Mouse (Mus musculus) forebrain, embryonic 13.5 days (tissue): ENCODE results near the gene Fam160a1. TPM values are rescaled to one million over a fixed set of nuclear protein-coding genes. Genes with fewer than 3 reads are reported as not detected.

ENCODE experiments used
- ATAC-seq: fragments of 200-750 bp; cut with Nextera tagmentation; 2 replicates; pipeline ENCODE4 v1.8.0; 2017
- H3K27ac ChIP-seq: fragments of 300-500 bp; sonication (generic); 2 replicates; pipeline ENCODE4 v1.5.1; 2015; ENCODE audit warnings: inconsistent platforms, mild to moderate bottlenecking, moderate library complexity
- H3K27me3 ChIP-seq: fragments of 300-500 bp; sonication (generic); 2 replicates; pipeline ENCODE4 v1.6.1; 2015; ENCODE audit warnings: mild to moderate bottlenecking, inconsistent platforms
- H3K36me3 ChIP-seq: fragments of 300-500 bp; sonication (generic); 2 replicates; pipeline ENCODE4 v1.6.1; 2015; ENCODE audit warnings: mild to moderate bottlenecking, inconsistent platforms; ENCODE audit not compliant: poor library complexity, severe bottlenecking
- H3K4me1 ChIP-seq: fragments of 300-500 bp; sonication (generic); 2 replicates; pipeline ENCODE4 v1.6.1; 2015; ENCODE audit warnings: inconsistent platforms
- H3K4me2 ChIP-seq: fragments of 300-500 bp; sonication (generic); 2 replicates; pipeline ENCODE4 v1.6.1; 2015; ENCODE audit warnings: inconsistent platforms, mild to moderate bottlenecking, moderate library complexity
- H3K4me3 ChIP-seq: fragments of 300-500 bp; sonication (generic); 2 replicates; pipeline ENCODE4 v1.5.1; 2015; ENCODE audit warnings: mild to moderate bottlenecking, inconsistent platforms
- H3K9ac ChIP-seq: fragments of 300-500 bp; sonication (generic); 2 replicates; pipeline ENCODE4 v1.6.1; 2015; ENCODE audit warnings: mild to moderate bottlenecking, inconsistent platforms
- H3K9me3 ChIP-seq: fragments of 300-500 bp; sonication (generic); replicated peaks from 2 replicates; pipeline ENCODE4 v1.6.1; 2016; ENCODE audit warnings: inconsistent platforms
- WGBS: fragments of 180-500 bp; shearing (Covaris S2); methylation state at CpG from one replicate; pipeline ENCODE4 v1.1.7; 2015; 5-methylcytosine and 5-hydroxymethylcytosine counted together
- polyA plus RNA-seq: library from polyadenylated mRNA; unstranded; fragments of >200 nt; fragmentation: Nextera tagmentation; extraction: Ambion mirVana; gene quantifications from 2 replicates; pipeline ENCODE4 v1.2.1, GENCODE M21; 2015

Fam160a1 gene
- polyA plus RNA-seq, 1 experiment from 2014 or later: 0.13 TPM

GRCm38 (mm10) chr3:85846316-85846715, 29.2 kb upstream of the Fam160a1 start:
- H3K4me2 ChIP-seq: no peak overlapping the region
- no peak overlapping the region for H3K4me3 ChIP-seq
- H3K27me3 ChIP-seq: no peaks in the 10 kb centered on the region
- H3K27ac ChIP-seq: no peak overlapping the region
- ATAC-seq: no peak; the same call in 1 of the 2 replicates
- no peak overlapping the region for H3K9ac ChIP-seq
- H3K36me3 ChIP-seq: no peaks in the 10 kb centered on the region
- WGBS: 82% methylated on average over 1 of the region's 1 CpGs
- no peaks in the 10 kb centered on the region for H3K9me3 ChIP-seq
- H3K4me1 ChIP-seq: 0 out of 2 replicates have a peak, but pooled peaks cover 13% of the 10 kb centered on the region

- ATAC-seq: no peak
Measured at GRCm38 (mm10) chr3:85845341-85845740, 28.2 kb upstream of the Fam160a1 start.

GRCm38 (mm10) chr3:85842881-85843218, 25.8 kb upstream of the Fam160a1 start:
- Histone ChIP-seq H3K4me1 (0 out of 2 replicates have a peak, but pooled peaks cover 13% of the 10 kb centered on the region), H3K27ac (no peak overlapping the region), H3K36me3 (no peaks in the 10 kb centered on the region), H3K9me3 (no peaks in the 10 kb centered on the region), H3K27me3 (no peaks in the 10 kb centered on the region), H3K4me3 (no peak overlapping the region), H3K4me2 (no peak overlapping the region), H3K9ac (no peak overlapping the region)
- ATAC-seq: no peak

More at GRCm38 (mm10) chr3:85845341-85845740, 28.2 kb upstream of the Fam160a1 start:
- Histone ChIP-seq H3K4me2 (no peak overlapping the region), H3K9ac (no peak overlapping the region), H3K9me3 (no peaks in the 10 kb centered on the region), H3K4me1 (0 out of 2 replicates have a peak, but pooled peaks cover 13% of the 10 kb centered on the region), H3K4me3 (no peak overlapping the region), H3K27me3 (no peaks in the 10 kb centered on the region), H3K27ac (no peak overlapping the region), H3K36me3 (no peaks in the 10 kb centered on the region)
- 84% methylated on average over 6 of the region's 6 CpGs for WGBS

- Histone ChIP-seq H3K4me2 (no peak overlapping the region), H3K27ac (no peak overlapping the region), H3K36me3 (no peaks in the 10 kb centered on the region), H3K9ac (no peak overlapping the region), H3K4me1 (0 out of 2 replicates have a peak, but pooled peaks cover 13% of the 10 kb centered on the region), H3K4me3 (no peak overlapping the region), H3K27me3 (no peaks in the 10 kb centered on the region), H3K9me3 (no peaks in the 10 kb centered on the region)
- 48% methylated on average over 9 of the region's 9 CpGs for WGBS
- no peak for ATAC-seq
Measured at GRCm38 (mm10) chr3:85842177-85842880, 25.2 kb upstream of the Fam160a1 start.

GRCm38 (mm10) chr3:85841454-85842176, 24.5 kb upstream of the Fam160a1 start:
- H3K4me3 ChIP-seq: no peak overlapping the region
- H3K27ac ChIP-seq: no peak overlapping the region
- H3K27me3 ChIP-seq: no peaks in the 10 kb centered on the region
- H3K4me1 ChIP-seq: 0 out of 2 replicates have a peak, but pooled peaks cover 13% of the 10 kb centered on the region
- no peaks in the 10 kb centered on the region for H3K36me3 ChIP-seq
- WGBS: 19% methylated on average over 2 of the region's 2 CpGs
- no peak overlapping the region for H3K4me2 ChIP-seq
- ATAC-seq: no peak
- no peaks in the 10 kb centered on the region for H3K9me3 ChIP-seq
- H3K9ac ChIP-seq: no peak overlapping the region

- ATAC-seq: no peak
- 76% methylated on average over 1 of the region's 1 CpGs for WGBS
- Histone ChIP-seq H3K9ac (no peak overlapping the region), H3K27ac (no peak overlapping the region), H3K9me3 (no peaks in the 10 kb centered on the region), H3K4me3 (no peak overlapping the region), H3K27me3 (no peaks in the 10 kb centered on the region), H3K4me1 (no peaks in the 10 kb centered on the region), H3K4me2 (no peak overlapping the region), H3K36me3 (no peaks in the 10 kb centered on the region)
Measured at GRCm38 (mm10) chr3:85833627-85834026, 16.5 kb upstream of the Fam160a1 start.

- WGBS: 53% methylated on average over 10 of the region's 10 CpGs
- Histone ChIP-seq H3K27me3 (no peaks in the 10 kb centered on the region), H3K4me2 (no peak overlapping the region), H3K4me3 (no peak overlapping the region), H3K36me3 (no peaks in the 10 kb centered on the region), H3K4me1 (peaks cover 5% of the 10 kb centered on the region; the same call in 1 of the 2 replicates), H3K9ac (no peak overlapping the region), H3K27ac (no peak overlapping the region), H3K9me3 (no peaks in the 10 kb centered on the region)
- ATAC-seq: no peak
Measured at GRCm38 (mm10) chr3:85832490-85833155, 15.5 kb upstream of the Fam160a1 start.

- H3K27ac ChIP-seq: no peak overlapping the region
- ATAC-seq: no peak
- 90% methylated on average over 1 of the region's 1 CpGs for WGBS
- H3K4me1 ChIP-seq: peaks cover 5% of the 10 kb centered on the region; the same call in 1 of the 2 replicates
- no peaks in the 10 kb centered on the region for H3K9me3 ChIP-seq
- no peak overlapping the region for H3K9ac ChIP-seq
- no peak overlapping the region for H3K4me2 ChIP-seq
- no peaks in the 10 kb centered on the region for H3K27me3 ChIP-seq
- no peak overlapping the region for H3K4me3 ChIP-seq
- H3K36me3 ChIP-seq: no peaks in the 10 kb centered on the region
Measured at GRCm38 (mm10) chr3:85831785-85832184, 14.7 kb upstream of the Fam160a1 start.

- no peaks in the 10 kb centered on the region for H3K36me3 ChIP-seq
- WGBS: 62% methylated on average over 4 of the region's 4 CpGs
- no peak overlapping the region for H3K27ac ChIP-seq
- peaks cover 5% of the 10 kb centered on the region; the same call in 1 of the 2 replicates for H3K4me1 ChIP-seq
- no peak overlapping the region for H3K4me3 ChIP-seq
- H3K27me3 ChIP-seq: no peaks in the 10 kb centered on the region
- no peak overlapping the region for H3K9ac ChIP-seq
- no peaks in the 10 kb centered on the region for H3K9me3 ChIP-seq
- no peak; the same call in 1 of the 2 replicates for ATAC-seq
- no peak overlapping the region for H3K4me2 ChIP-seq
Measured at GRCm38 (mm10) chr3:85829047-85829446, 12.0 kb upstream of the Fam160a1 start.

GRCm38 (mm10) chr3:85827815-85828214, 10.7 kb upstream of the Fam160a1 start:
- Histone ChIP-seq H3K27ac (no peak overlapping the region), H3K9me3 (no peaks in the 10 kb centered on the region), H3K4me2 (no peak overlapping the region), H3K4me3 (no peak overlapping the region), H3K36me3 (no peaks in the 10 kb centered on the region), H3K9ac (no peak overlapping the region), H3K4me1 (peaks cover 5% of the 10 kb centered on the region; the same call in 1 of the 2 replicates), H3K27me3 (no peaks in the 10 kb centered on the region)
- WGBS: 42% methylated on average over 6 of the region's 6 CpGs
- no peak for ATAC-seq

GRCm38 (mm10) chr3:85827283-85827682, 10.2 kb upstream of the Fam160a1 start:
- ATAC-seq: no peak
- Histone ChIP-seq H3K9ac (no peak overlapping the region), H3K36me3 (no peaks in the 10 kb centered on the region), H3K27me3 (no peaks in the 10 kb centered on the region), H3K27ac (no peak overlapping the region), H3K9me3 (no peaks in the 10 kb centered on the region), H3K4me2 (no peak overlapping the region), H3K4me3 (no peak overlapping the region), H3K4me1 (peaks cover 5% of the 10 kb centered on the region; the same call in 1 of the 2 replicates)
- 70% methylated on average over 4 of the region's 4 CpGs for WGBS
